Mouse (Mus musculus): ENCODE measurements at regions not wholly inside any gene's neighbourhood (a gene's known extent, or its start where the extent isn't known, plus 50 kb on each side); places are given as distances from the start of the nearest gene placed in this dataset.

DNA sequence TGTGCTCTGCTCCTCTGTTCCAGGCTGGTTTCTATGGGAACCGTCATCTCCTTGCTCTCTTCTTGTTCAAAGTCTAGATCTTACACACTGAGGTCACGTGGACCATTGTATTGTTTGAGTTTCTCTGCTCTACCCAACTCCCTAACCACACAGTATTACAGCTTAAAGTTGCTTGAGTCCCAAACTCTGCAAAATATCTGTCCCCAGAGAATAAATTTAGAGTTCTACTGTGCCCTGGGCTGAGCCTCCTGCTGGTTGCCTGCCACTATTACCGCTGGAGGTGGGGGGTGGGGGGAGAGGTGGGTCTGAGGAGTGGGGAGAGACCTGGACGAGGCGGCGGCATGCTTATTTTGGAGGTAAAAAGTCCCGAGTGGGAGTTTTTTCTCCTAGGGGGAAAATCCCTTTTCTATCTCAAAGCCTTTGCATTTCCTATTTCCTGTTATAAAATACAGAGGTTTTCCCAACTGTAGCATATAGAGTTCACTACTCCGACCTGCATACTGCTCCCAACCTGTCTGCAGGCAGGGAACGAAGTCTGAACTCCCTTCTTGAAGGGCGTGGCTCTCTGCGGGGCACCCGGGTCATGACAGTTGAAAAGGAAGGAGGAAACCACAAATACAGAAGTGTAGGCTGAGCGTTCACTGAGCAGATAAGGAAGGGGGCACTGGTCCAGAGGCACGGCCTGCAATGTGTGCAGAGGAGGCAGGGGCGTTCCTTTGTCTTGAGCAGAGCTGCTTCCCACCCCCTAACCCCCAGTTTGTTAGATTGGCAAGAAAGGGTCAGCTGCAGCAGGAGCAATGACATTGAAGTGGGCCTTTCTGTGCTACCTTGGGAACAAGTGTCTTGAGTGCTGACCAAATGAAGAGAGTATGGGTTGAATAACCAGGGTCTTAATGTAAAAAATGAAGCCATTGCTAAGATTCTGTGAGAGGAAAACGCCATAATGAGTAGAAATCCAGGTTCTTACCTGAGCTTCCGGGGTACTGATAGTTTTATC is 188.7 kb downstream of the Akap7 start:
- DNase-seq, result no peak

DNA sequence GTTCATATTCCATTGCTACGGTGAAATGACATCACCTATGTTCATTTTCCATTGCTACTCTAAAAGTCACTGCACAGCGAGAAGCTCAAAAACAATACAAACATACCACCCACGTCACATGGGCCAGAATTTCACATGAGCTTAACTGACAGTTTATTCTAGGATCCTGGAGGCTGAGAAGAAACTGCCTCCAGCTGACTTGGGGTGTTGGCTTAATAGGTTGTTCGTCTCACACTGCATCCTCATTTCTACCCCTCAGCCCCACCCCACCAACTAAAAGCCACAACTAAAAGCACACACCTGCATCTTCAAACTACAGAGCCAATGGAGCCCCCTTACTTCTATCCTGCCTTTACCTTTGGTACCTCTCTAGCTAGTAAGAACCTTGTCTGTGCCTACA is 187.0 kb upstream of the Arg1 start:
- DNase-seq, result no peak

GRCm38 (mm10) chr10:25112449-25113171 is 185.3 kb upstream of the Arg1 start:
- DNase-seq, result no peak

DNA sequence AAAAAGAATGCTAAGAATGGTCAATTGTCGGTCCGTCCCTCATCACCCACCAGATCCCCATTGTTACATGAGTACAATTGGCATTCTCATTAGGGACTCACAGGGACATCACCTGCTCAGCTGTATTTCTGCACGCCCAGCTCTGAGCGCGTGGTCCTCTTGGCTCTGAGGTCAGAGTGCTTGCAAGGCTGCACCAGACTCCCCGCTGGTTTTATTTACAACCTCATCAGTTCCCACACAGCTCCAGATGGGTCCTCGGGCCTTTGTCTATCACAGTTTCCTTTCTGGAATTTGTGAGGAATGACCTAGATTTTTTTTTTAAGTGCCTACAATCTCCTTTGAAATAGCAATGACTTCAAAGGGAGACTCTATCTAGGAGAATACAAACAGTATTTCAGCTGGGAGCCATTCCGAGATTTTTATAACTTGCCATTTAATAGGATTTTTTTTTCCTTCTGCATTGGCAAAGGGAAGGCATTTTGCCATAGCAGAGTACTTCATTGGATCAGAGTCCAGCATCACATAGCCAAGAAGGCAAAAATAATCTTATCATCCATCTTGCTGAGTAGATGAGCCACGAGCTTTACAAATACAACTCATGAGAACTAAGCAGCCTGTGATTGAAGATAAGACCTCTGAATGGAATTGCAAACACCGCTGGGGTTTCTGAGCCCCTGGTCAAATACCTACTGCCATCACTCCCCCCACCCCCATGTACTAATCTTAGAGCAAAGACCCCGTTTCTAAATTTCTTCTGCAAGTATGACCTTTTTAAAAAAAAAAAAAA is 184.5 kb upstream of the Arg1 start:
- DNase-seq, result no peak

DNA sequence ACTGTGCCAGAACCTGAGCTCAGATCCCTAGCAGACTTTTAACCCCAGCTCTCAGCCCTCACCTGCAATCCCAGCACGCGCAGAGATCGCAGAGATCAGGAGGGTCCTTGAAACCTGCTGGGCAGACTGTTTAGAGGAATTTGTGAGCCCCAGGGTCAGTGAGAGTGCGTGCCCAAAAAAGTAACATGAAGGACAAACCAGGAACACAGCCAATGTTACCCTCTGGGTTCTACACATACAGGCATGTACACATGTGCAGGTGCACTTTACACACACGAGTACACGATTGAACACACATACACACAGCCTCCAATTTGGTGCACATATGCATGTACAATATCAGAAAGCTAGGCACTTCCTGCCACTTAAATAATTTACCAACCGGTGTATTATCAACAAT is 183.9 kb upstream of the Arg1 start:
- DNase-seq, result no peak

GRCm38 (mm10) chr10:25098070-25098469 is 170.8 kb upstream of the Arg1 start:
- no peak for DNase-seq

GRCm38 (mm10) chr10:25089705-25090386 is 162.6 kb upstream of the Arg1 start:
- DNase-seq, result no peak

DNA sequence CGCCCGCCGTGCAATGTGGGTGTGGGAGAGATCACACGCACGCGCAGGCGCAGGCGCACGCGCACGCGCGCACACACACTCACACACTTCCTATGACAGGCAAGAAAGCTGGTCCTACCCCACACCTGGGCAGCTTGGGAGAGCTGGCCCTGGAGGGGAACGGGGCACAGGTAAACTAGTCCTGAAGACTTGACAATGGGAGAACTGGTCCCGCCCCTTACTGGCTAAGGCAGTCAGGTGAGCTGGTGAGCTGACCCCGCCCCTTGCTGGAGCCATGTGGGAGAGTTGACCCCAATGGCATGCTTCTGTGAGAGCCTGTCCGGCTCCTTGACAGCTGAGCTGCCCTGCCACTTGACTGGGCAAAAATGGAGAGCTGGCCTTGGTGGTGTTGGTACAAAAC is 159.5 kb upstream of the Arg1 start:
- no peak for DNase-seq

DNA sequence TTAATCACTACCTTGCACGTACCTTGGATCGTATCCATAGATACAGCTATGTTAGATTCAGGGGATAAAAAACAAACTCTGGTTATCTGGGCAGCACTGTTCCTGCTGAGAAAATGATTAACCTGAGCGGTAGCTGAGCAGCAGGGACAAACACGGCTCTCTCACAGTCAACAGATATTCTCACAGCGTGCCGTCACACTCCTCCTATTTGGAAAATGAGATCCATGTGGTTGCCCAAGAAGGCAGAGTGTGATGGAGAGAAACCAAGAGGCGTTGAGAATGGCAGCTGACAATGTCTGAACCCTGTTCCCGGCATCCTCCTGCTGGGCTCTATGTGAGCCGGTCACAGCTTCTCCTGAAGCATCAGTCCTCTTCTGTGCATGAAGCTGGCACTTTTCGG is 155.6 kb upstream of the Arg1 start:
- no peak for DNase-seq

GRCm38 (mm10) chr10:25072617-25073016 is 145.3 kb upstream of the Arg1 start:
- DNase-seq, result no peak

- DNase-seq, result no peak
These were observed 141.0 kb upstream of the Arg1 start for GRCm38 (mm10) chr10:25068301-25068700.

DNA sequence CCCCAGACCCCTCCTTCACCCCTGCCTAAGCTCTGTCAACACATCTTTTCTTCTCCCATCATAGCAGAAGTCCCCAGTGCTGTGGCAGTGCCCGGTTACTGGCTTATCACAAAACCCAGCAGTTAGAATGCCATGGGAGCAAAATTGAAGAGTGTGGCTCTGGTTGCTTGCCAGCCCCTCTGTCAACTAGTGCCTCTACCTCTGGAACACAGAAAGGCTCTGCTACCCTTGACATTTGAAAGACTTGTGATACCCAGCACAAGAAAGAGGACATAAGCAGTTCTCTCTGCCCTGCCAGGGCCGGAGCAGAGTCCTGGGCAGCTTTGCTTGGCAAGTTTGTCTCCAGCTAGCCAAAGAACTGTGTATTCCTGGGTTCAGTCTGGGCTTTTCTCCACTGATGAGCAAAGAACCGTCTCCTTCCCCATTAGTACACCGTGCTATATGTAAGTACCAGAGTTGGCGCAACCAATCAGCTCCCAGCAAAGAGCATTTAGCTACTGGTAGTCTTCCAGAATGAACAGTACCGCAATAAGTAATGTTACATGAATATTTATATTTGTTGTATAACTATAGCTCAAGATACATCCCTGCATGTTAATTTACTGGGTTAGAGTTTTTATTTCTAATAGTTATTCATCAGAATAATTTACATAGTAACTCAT is 137.5 kb upstream of the Arg1 start:
- no peak for DNase-seq

- no peak for DNase-seq
These were observed 134.2 kb upstream of the Arg1 start for GRCm38 (mm10) chr10:25061402-25062055.

DNA sequence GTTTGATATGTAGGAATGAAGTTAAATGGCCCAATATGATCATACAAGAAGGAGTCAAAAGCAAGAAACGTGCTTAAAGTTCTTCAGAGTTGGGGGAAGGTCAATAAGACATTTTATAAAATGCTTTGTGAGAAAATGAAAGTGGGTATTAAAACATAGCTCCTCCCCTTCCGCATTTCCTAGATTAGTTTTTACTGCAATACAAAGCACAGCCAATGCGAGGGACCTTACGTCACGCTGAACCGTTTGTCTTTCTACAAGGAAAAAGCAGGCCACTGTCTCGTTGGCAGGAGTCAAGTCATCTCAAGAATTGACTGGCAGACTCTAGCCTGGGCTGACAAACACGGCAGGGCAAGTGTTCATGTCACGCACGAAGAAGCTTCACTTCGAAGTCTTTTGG is 131.4 kb upstream of the Arg1 start:
- DNase-seq, result no peak

GRCm38 (mm10) chr10:25051998-25052397 is 124.7 kb upstream of the Arg1 start:
- no peak for DNase-seq

- DNase-seq, result no peak
These were observed 124.1 kb upstream of the Arg1 start for GRCm38 (mm10) chr10:25051368-25051874.

DNA sequence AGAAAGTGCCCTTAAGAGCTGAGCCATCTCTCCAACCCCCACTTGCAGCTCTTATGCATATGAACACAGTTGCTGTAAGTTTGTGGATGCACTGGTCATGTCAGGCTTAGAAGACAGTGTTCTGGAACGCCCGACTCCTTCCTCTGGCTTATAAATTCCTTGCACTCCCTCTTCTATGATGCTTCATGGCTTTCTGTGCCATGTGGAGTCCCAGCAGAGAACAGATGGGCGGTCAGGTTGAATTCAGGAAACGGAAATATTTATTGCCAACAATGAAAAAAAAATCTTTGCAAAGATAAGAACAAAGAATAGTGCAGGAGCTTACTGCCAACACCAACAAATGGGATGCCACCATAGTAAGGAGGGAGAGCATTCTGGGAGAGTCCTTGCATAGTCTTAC is 113.9 kb upstream of the Arg1 start:
- DNase-seq, result no peak

- DNase-seq, result no peak
These were observed 112.6 kb upstream of the Arg1 start for GRCm38 (mm10) chr10:25039926-25040325.

GRCm38 (mm10) chr10:25036928-25037327 is 109.6 kb upstream of the Arg1 start:
- no peak for DNase-seq

- no peak for DNase-seq
These were observed 108.1 kb upstream of the Arg1 start for GRCm38 (mm10) chr10:25035363-25035762.

DNA sequence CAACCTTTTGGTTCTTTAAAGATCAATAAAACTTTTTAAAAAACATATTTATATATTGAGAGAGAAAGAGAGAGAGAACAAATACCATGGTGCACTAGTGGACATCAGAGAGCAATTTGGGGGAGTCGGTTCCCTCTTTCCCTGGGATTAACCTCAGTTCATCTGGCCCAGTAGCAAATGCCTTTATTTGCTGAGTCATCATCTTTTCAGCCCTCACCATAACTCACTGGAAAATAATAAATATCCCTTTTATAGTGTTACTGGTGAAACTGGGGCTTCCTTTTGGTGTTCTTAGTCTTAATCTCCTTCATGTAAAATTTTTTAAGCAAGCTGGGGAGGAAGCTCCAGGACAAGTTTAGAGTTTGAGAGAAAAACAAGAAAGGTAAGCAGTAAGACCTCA is 105.3 kb upstream of the Arg1 start:
- DNase-seq, result no peak
